ENCODE assay signal across 20 mouse cellular contexts in the genomic region with DNA sequence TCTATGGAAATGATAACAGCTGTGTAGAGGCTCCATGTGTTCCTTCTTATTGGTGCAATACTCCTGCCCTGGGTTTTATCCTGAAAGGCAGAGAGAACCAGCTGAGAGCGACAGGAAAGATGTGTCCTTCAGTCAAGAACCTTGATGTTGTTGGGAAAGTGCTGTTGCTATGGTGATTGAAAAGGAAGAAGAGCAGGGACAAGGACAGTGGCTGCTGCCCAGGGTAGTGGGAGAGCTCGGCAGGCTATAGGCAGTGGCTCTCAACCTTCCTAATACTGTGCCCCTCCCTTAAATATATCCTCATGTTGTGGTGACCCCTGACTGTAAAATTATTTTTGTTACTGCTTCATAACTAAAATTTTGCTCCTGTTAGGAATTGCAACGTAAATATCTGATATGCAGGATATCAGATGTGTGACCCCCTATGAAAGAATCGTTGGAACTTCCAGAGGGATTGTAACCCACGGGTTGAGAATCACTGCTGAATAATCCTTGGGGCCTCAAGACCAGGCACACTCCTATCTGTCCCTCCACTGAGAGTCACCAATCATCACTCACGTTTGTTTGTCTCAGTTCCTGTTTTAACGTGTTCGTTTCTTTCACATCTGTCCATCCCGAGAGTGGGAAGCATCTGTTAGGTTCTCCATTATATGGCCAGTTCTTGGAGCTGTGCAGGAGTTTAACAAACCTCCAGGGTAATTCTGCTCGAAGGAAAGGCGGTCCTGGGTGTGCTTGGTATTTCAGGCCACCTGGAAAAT.
DNase-seq lines count a peak whose midpoint lies in the region; ATAC-seq lines count a peak whose summit lies in the region.
"Had no signal": no experiment of that assay in that cellular context is flagged by ENCODE, and none has a peak within 500 bp of the region (broad histone marks: within the 10 kb centered on the region; RNA-seq: fewer than 3 reads in every experiment).

No protein-coding gene starts in this region.

- H3K36me3 ChIP-seq in limb, embryonic 12.5 days: no peaks in the 10 kb centered on the region
- no peaks in the 10 kb centered on the region for H3K36me3 ChIP-seq in limb, embryonic 10.5 days
- H3K36me3 ChIP-seq: embryonic facial prominence, embryonic 12.5 days; G1E; heart, embryonic 13.5 days; hindbrain, embryonic 13.5 days; intestine, embryonic 15.5 days had no signal

- DNase-seq in adrenal gland, adult 8-10 months: peak; percentile 61
- DNase-seq in adrenal gland, postnatal 25 days: no peak
- no peak for DNase-seq in limb, embryonic 10.5 days (ENCODE audit: low spot score)
- peak; percentile 31 for DNase-seq in A20 (ENCODE audit: low read depth, low spot score)
- DNase-seq in adrenal gland, postnatal 10 days: peak; percentile 52
- no peak for DNase-seq in layer of hippocampus, adult 11-12 months (ENCODE audit: low spot score)
- no peak for DNase-seq in thymus, postnatal 25 days
- DNase-seq: cerebellum, adult 11-12 months; cerebellum, adult 9-10 months; cerebellum, postnatal 25 days; gastrocnemius, postnatal 14 days; heart, postnatal 4 days; kidney, adult 18-20 months had no signal

- H3K4me1 ChIP-seq in limb, embryonic 12.5 days (replicated peaks): peaks cover 27% of the 10 kb centered on the region
- H3K4me1 ChIP-seq in limb, embryonic 10.5 days: peaks cover 23% of the 10 kb centered on the region
- H3K4me1 ChIP-seq: heart, embryonic 13.5 days; intestine, embryonic 15.5 days had no signal

- H3K9me3 ChIP-seq in limb, embryonic 12.5 days: no peaks in the 10 kb centered on the region
- no peaks in the 10 kb centered on the region for H3K9me3 ChIP-seq in limb, embryonic 10.5 days (replicated peaks)
- H3K9me3 ChIP-seq: embryonic facial prominence, embryonic 12.5 days; G1E; heart, embryonic 13.5 days; hindbrain, embryonic 13.5 days; intestine, embryonic 15.5 days had no signal

- H3K27me3 ChIP-seq in limb, embryonic 12.5 days: no peaks in the 10 kb centered on the region
- H3K27me3 ChIP-seq in limb, embryonic 10.5 days (ENCODE audit: low read depth, poor library complexity, severe bottlenecking): no peaks in the 10 kb centered on the region
- H3K27me3 ChIP-seq: hindbrain, embryonic 13.5 days; intestine, embryonic 15.5 days had no signal

- no peak for ATAC-seq in limb, embryonic 12.5 days (ENCODE audit: insufficient number of reproducible peaks, insufficient read depth, low FRiP score, low TSS enrichment, low read depth)
- ATAC-seq: forebrain, embryonic 16.5 days; intestine, embryonic 15.5 days had no signal

- H3K27ac ChIP-seq in limb, embryonic 12.5 days: peak overlapping the region; percentile 41; the same call in 1 of the 2 replicates
- H3K27ac ChIP-seq in limb, embryonic 10.5 days: no peak overlapping the region
- H3K27ac ChIP-seq: embryonic facial prominence, embryonic 12.5 days; heart, embryonic 13.5 days; hindbrain, embryonic 13.5 days; intestine, embryonic 15.5 days had no signal

- WGBS in limb, embryonic 12.5 days: 46% methylated on average over 11 of the region's 11 CpGs
- 76% methylated on average over 11 of the region's 11 CpGs for WGBS in limb, embryonic 10.5 days

- no peak overlapping the region for H3K4me3 ChIP-seq in limb, embryonic 12.5 days (replicated peaks)
- H3K4me3 ChIP-seq in limb, embryonic 10.5 days: no peak overlapping the region
- H3K4me3 ChIP-seq: embryonic facial prominence, embryonic 12.5 days; heart, embryonic 13.5 days; hindbrain, embryonic 13.5 days; intestine, embryonic 15.5 days had no signal

- H3K4me2 ChIP-seq in limb, embryonic 12.5 days: no peak overlapping the region
- H3K4me2 ChIP-seq: embryonic facial prominence, embryonic 12.5 days; heart, embryonic 13.5 days; hindbrain, embryonic 13.5 days; intestine, embryonic 15.5 days had no signal

- H3K9ac ChIP-seq in limb, embryonic 12.5 days (replicated peaks): no peak overlapping the region
- H3K9ac ChIP-seq: embryonic facial prominence, embryonic 12.5 days; heart, embryonic 13.5 days; hindbrain, embryonic 13.5 days; intestine, embryonic 15.5 days had no signal

Comparison
In these comparisons a context has a peak if more than half of its experiments do, and no peak if none do; other contexts are left out.
1. DNase-seq: peak in adrenal gland, adult 8-10 months (single experiment), A20 (single experiment) and adrenal gland, postnatal 10 days (single experiment); none in adrenal gland, postnatal 25 days (single experiment), limb, embryonic 10.5 days (single experiment), layer of hippocampus, adult 11-12 months (single experiment) and thymus, postnatal 25 days (single experiment).